ENCODE assay signal across 13 mouse cellular contexts in genomic region chr17:30232698-30233097, GRCm38 (mm10).
A peak's percentile ranks its signal among the peaks of the same experiment; 100 is the strongest.
DNase-seq lines count a peak whose midpoint lies in the region; ATAC-seq and TF ChIP-seq lines count a peak whose summit lies in the region.
"Had no signal": no experiment of that assay in that cellular context is flagged by ENCODE, and none has a peak within 500 bp of the region (broad histone marks: within the 10 kb centered on the region; RNA-seq: fewer than 3 reads in every experiment).

No protein-coding gene starts in this region.

- 57% methylated on average over 4 of the region's 4 CpGs for WGBS in limb, embryonic 11.5 days

- no peak for ATAC-seq in limb, embryonic 11.5 days (ENCODE audit: insufficient number of reproducible peaks, low FRiP score, low TSS enrichment, low read depth)
- no peak for ATAC-seq in erythroblast, adult 5-6 weeks (replicated peaks; ENCODE audit: low FRiP score, poor library complexity, severe bottlenecking)

- 0 out of 2 replicates have a peak, but pooled peaks cover 3% of the 10 kb centered on the region for H3K4me1 ChIP-seq in limb, embryonic 11.5 days (ENCODE audit: control insufficient read depth, insufficient read depth, low read length)

- H3K9me3 ChIP-seq in limb, embryonic 11.5 days (ENCODE audit: control insufficient read depth, low read length) = no peaks in the 10 kb centered on the region
- H3K9me3 ChIP-seq: limb, embryonic 13.5 days had no signal

- H3K4me3 ChIP-seq in layer of hippocampus, adult 2 months = no peak overlapping the region
- no peak overlapping the region for H3K4me3 ChIP-seq in limb, embryonic 11.5 days (ENCODE audit: low read depth, low read length)
- H3K4me3 ChIP-seq: limb, embryonic 13.5 days had no signal

- H3K27ac ChIP-seq in layer of hippocampus, adult 2 months = peak overlapping the region; percentile 54; the same call in 1 of the 2 replicates
- H3K27ac ChIP-seq in limb, embryonic 11.5 days (replicated peaks; ENCODE audit: low read depth, low read length) = no peak overlapping the region
- H3K27ac ChIP-seq: limb, embryonic 13.5 days had no signal

- DNase-seq in layer of hippocampus, adult 2 months (ENCODE audit: low spot score in 2 of 2) = no peak
- no peak for DNase-seq in layer of hippocampus, postnatal 14 days (ENCODE audit: low spot score in 2 of 2)
- DNase-seq in ES-CJ7 (ENCODE audit: low read depth, low spot score) = peak; percentile 27
- peak; percentile 41 for DNase-seq in ZHBTc4 (ENCODE audit: low read depth, low spot score)
- peak; percentile 51 for DNase-seq in limb, embryonic 11.5 days (ENCODE audit: low spot score)
- DNase-seq in spleen, adult 12 weeks (ENCODE audit: low spot score) = no peak
- no peak for DNase-seq in right cerebral cortex, postnatal 25 days
- DNase-seq: adrenal gland, postnatal 25 days; cerebellum, adult 8-10 months; lung, postnatal 4 days; thymus, postnatal 14 days had no signal

- no peaks in the 10 kb centered on the region for H3K27me3 ChIP-seq in limb, embryonic 11.5 days (ENCODE audit: control insufficient read depth, insufficient read depth, low read length)
- H3K27me3 ChIP-seq: limb, embryonic 13.5 days had no signal

- H3K36me3 ChIP-seq in limb, embryonic 11.5 days (ENCODE audit: control insufficient read depth, insufficient read depth, low read length) = no peaks in the 10 kb centered on the region

- peak; percentile 55 for TF ChIP-seq CTCF in layer of hippocampus, adult 2 months (conservative IDR thresholded peaks at IDR 0.05)

- no peak overlapping the region for H3K9ac ChIP-seq in limb, embryonic 11.5 days (ENCODE audit: low read length)
- H3K9ac ChIP-seq: limb, embryonic 13.5 days had no signal

- no peak overlapping the region for H3K4me2 ChIP-seq in limb, embryonic 11.5 days (ENCODE audit: low read depth, severe bottlenecking)
- H3K4me2 ChIP-seq: limb, embryonic 13.5 days had no signal

Comparison
In these comparisons a context has a peak if more than half of its experiments do, and no peak if none do; other contexts are left out.
1. DNase-seq: peak in ES-CJ7 (single experiment), ZHBTc4 (single experiment) and limb, embryonic 11.5 days (single experiment); none in layer of hippocampus, adult 2 months (0 of 2), layer of hippocampus, postnatal 14 days (0 of 2), spleen, adult 12 weeks (single experiment) and right cerebral cortex, postnatal 25 days (single experiment).